Mouse (Mus musculus) liver, embryonic 15.5 days (tissue): ENCODE data around the gene Hivep3. TPM values are rescaled to one million over a fixed set of nuclear protein-coding genes. Genes with fewer than 3 reads are reported as not detected.

Experiments used
- ATAC-seq: fragments of 200-750 bp; cut with Nextera tagmentation; 2 replicates; pipeline ENCODE4 v1.8.0; 2017; ENCODE audit warnings: moderate number of reproducible peaks, mild to moderate bottlenecking, moderate library complexity; ENCODE audit not compliant: insufficient read depth
- H3K27ac ChIP-seq: fragments of 300-500 bp; sonication (generic); replicated peaks from 2 replicates; pipeline ENCODE4 v1.5.1; 2015; ENCODE audit warnings: mild to moderate bottlenecking, inconsistent platforms
- H3K27me3 ChIP-seq: fragments of 300-500 bp; sonication (generic); 2 replicates; pipeline ENCODE4 v1.6.1; 2015; ENCODE audit warnings: mild to moderate bottlenecking, inconsistent platforms
- H3K36me3 ChIP-seq: fragments of 300-500 bp; sonication (generic); replicated peaks from 2 replicates; pipeline ENCODE4 v1.6.1; 2015; ENCODE audit warnings: moderate library complexity, mild to moderate bottlenecking, inconsistent platforms
- H3K4me1 ChIP-seq: fragments of 300-500 bp; sonication (generic); replicated peaks from 2 replicates; pipeline ENCODE4 v1.6.1; 2015; ENCODE audit warnings: inconsistent platforms
- H3K4me2 ChIP-seq: fragments of 300-500 bp; sonication (generic); 2 replicates; pipeline ENCODE4 v1.6.1; 2015; ENCODE audit warnings: moderate library complexity, mild to moderate bottlenecking, inconsistent platforms
- H3K4me3 ChIP-seq: fragments of 300-500 bp; sonication (generic); replicated peaks from 2 replicates; pipeline ENCODE4 v1.5.1; 2015; ENCODE audit warnings: mild to moderate bottlenecking, inconsistent platforms
- H3K9ac ChIP-seq: fragments of 300-500 bp; sonication (generic); 2 replicates; pipeline ENCODE4 v1.6.1; 2015; ENCODE audit warnings: moderate library complexity, mild to moderate bottlenecking, inconsistent platforms
- H3K9me3 ChIP-seq: fragments of 300-500 bp; sonication (generic); replicated peaks from 2 replicates; pipeline ENCODE4 v1.6.1; 2016; ENCODE audit warnings: inconsistent platforms
- WGBS: fragments of 180-500 bp; shearing (Covaris S2); methylation state at CpG from one replicate; pipeline ENCODE4 v1.1.7; 2015; ENCODE audit warnings: mixed read lengths; ENCODE audit not compliant: insufficient replicate concordance; 5-methylcytosine and 5-hydroxymethylcytosine counted together
- polyA plus RNA-seq: library from polyadenylated mRNA; unstranded; fragments of >200 nt; fragmentation: Nextera tagmentation; extraction: Ambion mirVana; gene quantifications from 2 replicates; pipeline ENCODE4 v1.2.1, GENCODE M21; 2015

Gene Hivep3
- polyA plus RNA-seq = 1.9 and 2.2 TPM in 2 replicates

DNA sequence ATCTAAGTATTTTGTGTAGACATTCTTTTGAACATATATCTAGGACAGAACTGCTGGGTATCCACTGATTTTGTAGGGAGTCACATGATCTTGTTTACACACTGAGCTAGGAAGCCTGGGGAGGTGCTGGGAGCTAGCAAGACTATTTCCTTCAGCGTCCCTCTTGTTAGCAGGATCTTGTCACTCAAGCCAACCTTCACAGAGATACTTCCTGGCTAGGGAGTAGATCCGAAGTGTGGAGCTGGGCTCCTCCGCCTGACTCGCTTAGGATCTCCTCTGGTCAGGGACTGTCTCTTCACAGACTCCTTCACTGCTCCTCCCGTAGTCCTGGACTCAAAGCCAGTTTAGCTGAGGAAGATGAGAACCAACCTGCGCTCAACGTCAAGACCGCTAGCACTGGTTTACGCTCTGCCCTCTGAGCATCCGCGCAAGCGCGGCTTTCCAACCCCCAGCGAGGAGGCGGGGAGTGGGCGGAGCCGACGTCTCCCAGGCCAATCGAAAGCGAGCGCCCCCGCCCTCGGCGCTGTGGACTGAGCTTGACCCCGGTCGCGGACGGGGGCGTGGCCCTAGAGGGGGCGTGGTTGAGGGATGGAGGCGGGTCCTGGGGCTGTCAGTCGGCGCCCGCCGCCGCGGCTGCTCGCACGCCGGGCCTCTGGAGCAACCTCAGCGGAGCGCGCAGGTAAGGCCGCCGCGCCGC lies at the start of gene Hivep3:
Gene Hivep3, plus strand, starts transcription at position 601 of the 697 bp plus-strand sequence.
- H3K4me3 ChIP-seq = peak within 1 kb of the TSS; percentile 63
- H3K4me2 ChIP-seq = peak within 1 kb of the TSS; percentile 83
- peak; percentile 93 for ATAC-seq
- no peak within 1 kb of the TSS; the same call in 1 of the 2 replicates for H3K9ac ChIP-seq
- peaks cover 12% of the 10 kb centered on the region for H3K4me1 ChIP-seq
- under 1% methylated on average over 47 of the region's 47 CpGs for WGBS
- no peaks in the 10 kb centered on the region for H3K9me3 ChIP-seq
- no peak within 1 kb of the TSS for H3K27ac ChIP-seq
- no peaks in the 10 kb centered on the region for H3K36me3 ChIP-seq
- peaks cover 32% of the 10 kb centered on the region for H3K27me3 ChIP-seq

DNA sequence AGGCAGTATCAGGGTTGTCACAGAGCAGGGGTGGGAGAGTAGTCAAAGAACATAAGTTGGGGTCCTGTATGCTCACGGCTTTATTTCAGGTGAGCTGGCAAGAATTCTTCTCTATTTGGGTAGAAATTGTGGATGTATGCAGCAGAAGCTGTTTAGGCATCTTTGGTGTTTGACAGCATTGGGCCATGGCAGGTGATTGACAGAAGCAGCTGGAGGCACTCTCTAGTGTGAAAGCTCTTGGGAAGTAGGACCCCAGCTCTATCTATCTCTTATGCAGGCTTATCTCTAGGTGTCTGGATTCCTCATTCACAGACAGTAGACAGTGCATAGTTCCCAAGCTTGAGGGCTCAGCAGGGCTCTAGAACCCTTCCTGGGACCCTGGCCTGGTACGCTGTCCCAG lies 47.8 kb upstream of the Hivep3 start:
- H3K27me3 ChIP-seq = no peaks in the 10 kb centered on the region
- WGBS = 70% methylated on average over 2 of the region's 2 CpGs
- no peak overlapping the region for H3K27ac ChIP-seq
- no peaks in the 10 kb centered on the region for H3K9me3 ChIP-seq
- H3K4me2 ChIP-seq = no peak overlapping the region
- no peak for ATAC-seq
- H3K4me3 ChIP-seq = no peak overlapping the region
- H3K9ac ChIP-seq = no peak overlapping the region
- H3K4me1 ChIP-seq = no peaks in the 10 kb centered on the region
- H3K36me3 ChIP-seq = no peaks in the 10 kb centered on the region

DNA sequence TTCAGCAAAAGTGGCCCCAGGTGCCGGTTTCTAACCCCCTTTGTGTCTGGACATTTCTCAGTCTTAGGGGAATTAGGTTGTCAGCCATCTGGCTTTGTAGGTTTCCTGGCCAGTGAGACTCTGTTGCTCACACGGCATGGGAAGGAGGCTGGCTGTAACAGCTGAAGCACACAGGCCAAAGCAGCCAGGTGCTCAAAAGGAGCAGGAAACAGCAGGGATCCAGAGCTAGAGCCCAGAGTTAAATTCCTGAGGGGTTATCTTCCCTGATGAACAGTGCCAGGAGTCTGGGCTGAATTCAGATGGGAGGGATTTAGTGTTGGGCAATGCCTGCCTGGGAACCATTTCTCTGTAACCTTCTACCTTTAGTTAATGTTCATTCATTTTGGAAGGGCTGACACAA lies 35.2 kb upstream of the Hivep3 start:
- no peak for ATAC-seq
- H3K9me3 ChIP-seq = no peaks in the 10 kb centered on the region
- H3K36me3 ChIP-seq = no peaks in the 10 kb centered on the region
- no peaks in the 10 kb centered on the region for H3K4me1 ChIP-seq
- no peak overlapping the region for H3K9ac ChIP-seq
- no peak overlapping the region for H3K27ac ChIP-seq
- H3K4me3 ChIP-seq = no peak overlapping the region
- H3K4me2 ChIP-seq = no peak overlapping the region
- H3K27me3 ChIP-seq = no peaks in the 10 kb centered on the region
- WGBS = 37% methylated on average over 2 of the region's 2 CpGs

DNA sequence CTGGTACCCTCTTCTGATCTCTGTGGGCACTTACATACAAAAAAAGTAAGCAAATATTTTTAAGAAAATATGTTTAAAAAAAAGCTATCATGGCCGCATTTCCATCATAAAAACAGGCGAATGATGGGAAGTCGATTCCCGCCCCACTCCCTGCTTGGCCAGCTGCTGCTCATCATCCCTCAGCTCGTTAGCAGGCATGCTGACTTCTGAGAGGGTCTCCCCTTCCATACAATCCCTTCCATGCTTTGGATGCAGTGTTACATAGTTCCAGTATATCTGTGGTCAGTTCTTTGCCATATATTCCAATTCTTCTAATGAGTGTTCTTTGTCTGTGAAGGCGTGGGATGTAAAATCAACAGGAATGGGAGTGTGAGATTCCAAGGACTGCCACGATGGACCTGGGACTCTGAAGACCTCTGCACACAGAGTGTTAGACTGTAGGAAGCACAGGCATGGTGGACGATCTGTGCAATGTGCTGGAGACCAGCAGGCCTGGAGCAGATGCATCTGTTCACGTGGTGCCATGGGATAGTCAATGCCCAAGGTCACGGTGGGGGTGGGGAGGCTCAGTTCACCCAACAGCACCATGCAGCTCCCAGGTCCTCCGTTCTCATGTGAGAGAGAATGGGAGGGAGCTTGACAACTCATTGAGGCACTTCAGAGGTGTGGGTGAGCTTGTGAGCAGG lies 32.2 kb upstream of the Hivep3 start:
- no peak overlapping the region for H3K27ac ChIP-seq
- no peaks in the 10 kb centered on the region for H3K4me1 ChIP-seq
- 68% methylated on average over 11 of the region's 11 CpGs for WGBS
- no peak for ATAC-seq
- H3K4me3 ChIP-seq = no peak overlapping the region
- no peaks in the 10 kb centered on the region for H3K27me3 ChIP-seq
- H3K9ac ChIP-seq = no peak overlapping the region
- H3K4me2 ChIP-seq = no peak overlapping the region
- H3K36me3 ChIP-seq = no peaks in the 10 kb centered on the region
- no peaks in the 10 kb centered on the region for H3K9me3 ChIP-seq

DNA sequence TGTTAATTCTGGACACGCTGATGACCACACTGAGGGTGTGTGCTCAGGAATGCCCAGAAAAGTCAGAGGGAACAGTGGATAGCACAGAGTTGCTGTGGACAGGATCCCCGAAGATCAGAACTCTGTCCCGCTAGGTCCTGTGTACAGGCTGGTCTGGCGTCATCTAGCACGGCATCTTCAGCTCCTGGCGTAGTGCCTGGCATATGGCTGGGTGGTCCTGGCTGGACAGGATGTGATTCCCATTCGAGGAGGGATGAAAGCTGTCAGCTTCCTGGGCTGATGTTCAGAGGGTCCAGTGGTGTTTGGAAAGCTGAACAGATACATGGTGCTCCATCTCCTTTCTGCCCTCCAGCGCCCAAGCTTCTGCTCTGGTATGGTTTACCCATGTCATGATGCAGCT lies 29.6 kb upstream of the Hivep3 start:
- H3K4me3 ChIP-seq = no peak overlapping the region
- no peaks in the 10 kb centered on the region for H3K36me3 ChIP-seq
- H3K27me3 ChIP-seq = no peaks in the 10 kb centered on the region
- no peak overlapping the region for H3K27ac ChIP-seq
- 67% methylated on average over 8 of the region's 8 CpGs for WGBS
- no peak for ATAC-seq
- no peak overlapping the region for H3K9ac ChIP-seq
- no peak overlapping the region for H3K4me2 ChIP-seq
- no peaks in the 10 kb centered on the region for H3K4me1 ChIP-seq
- H3K9me3 ChIP-seq = no peaks in the 10 kb centered on the region

DNA sequence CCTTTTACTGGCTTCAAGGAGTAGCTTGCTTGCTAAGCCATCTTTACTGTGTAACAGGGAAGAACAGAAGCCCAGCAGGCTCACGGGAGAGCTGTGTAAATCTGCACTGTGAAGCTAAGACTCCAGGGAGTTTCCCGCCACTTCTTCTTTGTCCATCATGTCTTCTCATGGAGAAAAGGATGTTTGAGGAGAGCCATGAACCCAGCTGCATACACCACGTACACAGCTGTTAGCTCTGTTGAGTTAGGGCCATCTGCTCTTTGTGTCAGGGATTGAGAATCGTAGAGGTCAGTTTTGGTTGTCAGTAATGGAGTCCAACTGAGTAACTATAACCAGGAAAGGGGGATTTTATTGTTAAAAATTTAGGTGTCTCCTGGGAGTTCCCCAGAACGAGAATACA lies 26.3 kb upstream of the Hivep3 start:
- no peak overlapping the region for H3K27ac ChIP-seq
- no peaks in the 10 kb centered on the region for H3K36me3 ChIP-seq
- H3K27me3 ChIP-seq = no peaks in the 10 kb centered on the region
- H3K9ac ChIP-seq = no peak overlapping the region
- WGBS = 51% methylated on average over 5 of the region's 5 CpGs
- H3K4me1 ChIP-seq = no peaks in the 10 kb centered on the region
- no peak overlapping the region for H3K4me2 ChIP-seq
- no peak overlapping the region for H3K4me3 ChIP-seq
- no peak for ATAC-seq
- H3K9me3 ChIP-seq = no peaks in the 10 kb centered on the region

DNA sequence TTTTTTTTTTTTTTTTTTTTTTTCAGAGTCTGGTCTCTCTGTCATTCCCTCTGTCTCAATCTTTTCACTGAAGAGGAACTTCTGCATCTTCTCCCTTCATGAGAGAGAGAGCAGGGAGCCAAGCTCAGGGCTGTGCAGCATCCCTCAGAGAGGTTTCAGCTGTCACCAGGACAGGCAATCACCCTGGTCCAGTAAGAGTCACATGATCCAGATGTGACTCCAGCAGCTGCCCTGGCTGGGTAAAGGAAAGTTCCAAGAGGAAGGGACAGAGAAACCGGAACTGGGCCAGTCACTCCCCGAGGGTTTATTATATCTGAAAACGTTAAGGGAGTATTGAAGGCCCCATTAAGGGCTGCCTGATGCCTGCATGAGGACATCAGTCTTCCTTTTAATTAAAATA lies 25.8 kb upstream of the Hivep3 start:
- H3K9ac ChIP-seq = no peak overlapping the region
- H3K4me3 ChIP-seq = no peak overlapping the region
- H3K4me2 ChIP-seq = no peak overlapping the region
- H3K4me1 ChIP-seq = no peaks in the 10 kb centered on the region
- H3K27me3 ChIP-seq = no peaks in the 10 kb centered on the region
- ATAC-seq = no peak
- no peaks in the 10 kb centered on the region for H3K9me3 ChIP-seq
- WGBS = 40% methylated on average over 3 of the region's 3 CpGs
- no peaks in the 10 kb centered on the region for H3K36me3 ChIP-seq
- H3K27ac ChIP-seq = no peak overlapping the region

DNA sequence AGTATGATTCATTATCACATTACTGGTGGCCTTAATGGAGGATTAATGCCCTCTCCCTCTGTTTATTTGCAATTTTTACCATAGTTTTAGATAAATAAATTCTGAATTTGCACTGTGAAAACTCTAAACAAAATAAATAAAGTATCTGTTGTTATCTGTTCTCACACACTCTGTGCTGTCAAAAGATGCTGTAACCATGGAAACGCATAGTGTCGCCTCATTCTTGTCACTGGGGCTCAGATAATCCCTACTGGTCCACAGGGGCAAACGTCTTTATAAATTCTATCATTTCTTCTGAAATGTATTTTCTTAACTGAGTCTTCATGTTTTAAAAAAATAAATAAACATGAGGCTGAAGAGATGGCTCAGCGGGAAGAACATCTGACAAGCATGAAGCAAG lies 23.4 kb upstream of the Hivep3 start:
- Histone ChIP-seq H3K36me3 (no peaks in the 10 kb centered on the region), H3K9ac (no peak overlapping the region), H3K27ac (no peak overlapping the region), H3K4me3 (no peak overlapping the region), H3K27me3 (no peaks in the 10 kb centered on the region), H3K4me2 (no peak overlapping the region), H3K9me3 (no peaks in the 10 kb centered on the region), H3K4me1 (no peaks in the 10 kb centered on the region)
- WGBS = 64% methylated on average over 4 of the region's 4 CpGs
- no peak for ATAC-seq

DNA sequence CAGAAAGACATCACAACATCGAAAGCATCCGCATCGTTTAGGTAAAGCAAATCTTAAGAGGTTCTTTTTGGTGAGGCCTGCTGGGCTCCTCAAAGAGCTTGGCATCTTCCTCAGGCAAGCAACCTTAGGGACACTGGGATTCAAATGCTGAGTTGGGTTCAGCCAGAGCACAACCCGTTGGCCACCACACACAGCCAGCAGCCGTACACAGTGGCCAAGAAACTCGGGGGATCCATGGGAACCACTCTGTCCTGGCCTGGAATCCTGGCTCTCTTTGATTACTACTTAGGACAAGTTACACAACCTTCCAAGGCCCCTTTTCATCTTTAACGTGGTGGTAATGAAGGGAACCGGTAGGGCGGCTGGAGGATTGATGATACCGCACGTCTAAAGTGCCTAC lies 16.1 kb upstream of the Hivep3 start:
- no peak overlapping the region for H3K4me3 ChIP-seq
- WGBS = 78% methylated on average over 11 of the region's 11 CpGs
- H3K36me3 ChIP-seq = no peaks in the 10 kb centered on the region
- H3K27me3 ChIP-seq = no peaks in the 10 kb centered on the region
- H3K9ac ChIP-seq = no peak overlapping the region
- no peak overlapping the region for H3K27ac ChIP-seq
- H3K9me3 ChIP-seq = no peaks in the 10 kb centered on the region
- H3K4me1 ChIP-seq = no peaks in the 10 kb centered on the region
- no peak overlapping the region for H3K4me2 ChIP-seq
- no peak for ATAC-seq

DNA sequence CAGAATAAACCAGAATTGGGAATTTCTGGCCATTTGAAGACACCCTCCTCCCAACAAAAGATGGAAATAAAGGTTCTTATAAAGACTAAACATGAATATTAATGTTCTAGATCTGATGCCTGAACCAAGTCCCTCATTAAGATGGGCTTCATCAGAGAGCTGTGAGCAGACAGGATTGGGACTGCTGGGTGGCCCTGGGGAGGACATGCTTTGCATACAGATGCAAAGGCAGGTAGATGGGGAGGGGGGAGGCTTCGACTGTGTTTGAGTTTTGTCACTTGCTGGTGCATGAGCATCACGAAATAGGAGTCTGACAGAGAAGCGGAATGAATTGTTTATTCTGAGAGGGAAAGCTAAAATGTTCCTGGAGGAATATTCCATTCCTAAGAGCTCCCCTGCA lies 12.1 kb upstream of the Hivep3 start:
- Histone ChIP-seq H3K4me3 (no peak overlapping the region), H3K27me3 (no peaks in the 10 kb centered on the region), H3K27ac (no peak overlapping the region), H3K4me1 (no peaks in the 10 kb centered on the region), H3K9me3 (no peaks in the 10 kb centered on the region), H3K4me2 (no peak overlapping the region), H3K9ac (no peak overlapping the region), H3K36me3 (no peaks in the 10 kb centered on the region)
- no peak for ATAC-seq
- 56% methylated on average over 3 of the region's 3 CpGs for WGBS

DNA sequence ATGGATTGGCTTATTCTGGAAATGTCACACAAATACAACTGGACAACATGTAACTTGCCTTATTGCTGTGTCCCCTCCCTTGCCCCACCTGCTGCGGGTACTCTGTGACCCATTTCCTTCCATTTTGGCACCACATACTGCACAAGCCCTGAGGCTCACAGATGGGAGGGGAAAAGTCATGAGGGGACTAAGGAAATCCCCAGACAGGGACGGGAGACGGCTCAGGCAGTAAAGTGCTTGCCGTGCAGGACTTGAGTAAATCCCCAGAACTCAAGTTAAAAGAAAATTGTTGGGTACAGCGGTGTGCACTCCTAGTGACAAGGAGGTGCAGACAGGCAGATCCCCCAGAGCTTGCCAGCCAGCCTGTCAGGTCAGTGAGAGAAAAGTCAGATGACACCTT lies 7.5 kb upstream of the Hivep3 start:
- 60% methylated on average over 5 of the region's 5 CpGs for WGBS
- H3K36me3 ChIP-seq = no peaks in the 10 kb centered on the region
- no peak for ATAC-seq
- H3K27me3 ChIP-seq = no peaks in the 10 kb centered on the region; the same call in 1 of the 2 replicates
- no peak overlapping the region for H3K27ac ChIP-seq
- H3K4me2 ChIP-seq = no peak overlapping the region
- no peak overlapping the region for H3K9ac ChIP-seq
- H3K4me1 ChIP-seq = no peaks in the 10 kb centered on the region
- no peak overlapping the region for H3K4me3 ChIP-seq
- H3K9me3 ChIP-seq = no peaks in the 10 kb centered on the region
